Mouse (Mus musculus): ENCODE data around the gene Pdp2. TPM values are rescaled to one million over a fixed set of nuclear protein-coding genes. Genes with fewer than 3 reads are reported as not detected.
"Not testable (repeated sequence)": the region's sequence is repeated elsewhere in the genome, so short reads cannot be mapped to it uniquely, and the experiment has no call there.

The Pdp2 gene
- polyA plus RNA-seq, 1 experiment = 9.7 TPM

GRCm38 (mm10) chr8:104570436-104571343 is 20.6 kb upstream of the Pdp2 start:
- DNase-seq (ENCODE audit: low read depth) = peak; percentile 89
- TF ChIP-seq CTCF (IDR thresholded peaks at IDR 0.05; ENCODE audit: borderline replicate concordance, extremely low read depth, insufficient read depth, insufficient read length) (peak; percentile 82), POLR2A (IDR thresholded peaks at IDR 0.05; ENCODE audit: borderline replicate concordance, extremely low read depth, insufficient read depth, insufficient read length, poor library complexity, severe bottlenecking) (no peak)

DNA sequence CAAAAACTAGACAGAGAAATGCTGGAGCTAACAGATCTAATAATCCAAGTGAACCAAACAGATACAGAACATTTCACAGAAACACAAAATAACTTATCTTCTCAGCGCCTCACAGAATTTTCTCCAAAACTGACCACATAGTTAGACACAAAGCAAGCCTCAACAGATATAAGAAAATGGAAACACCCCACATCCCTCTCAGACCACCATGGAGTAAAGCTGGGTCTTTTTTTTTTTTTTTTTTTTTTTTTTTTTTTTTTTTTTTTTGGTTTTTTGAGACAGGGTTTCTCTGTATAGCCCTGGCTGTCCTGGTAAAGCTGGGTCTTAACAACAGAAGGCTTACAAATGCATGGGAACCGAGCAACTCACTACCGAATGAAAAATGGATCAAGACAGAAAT is 14.4 kb upstream of the Pdp2 start:
- DNase-seq (ENCODE audit: low read depth) = no peak
- TF ChIP-seq CTCF (IDR thresholded peaks at IDR 0.05; ENCODE audit: borderline replicate concordance, extremely low read depth, insufficient read depth, insufficient read length) (no peak), POLR2A (IDR thresholded peaks at IDR 0.05; ENCODE audit: borderline replicate concordance, extremely low read depth, insufficient read depth, insufficient read length, poor library complexity, severe bottlenecking) (no peak)

DNA sequence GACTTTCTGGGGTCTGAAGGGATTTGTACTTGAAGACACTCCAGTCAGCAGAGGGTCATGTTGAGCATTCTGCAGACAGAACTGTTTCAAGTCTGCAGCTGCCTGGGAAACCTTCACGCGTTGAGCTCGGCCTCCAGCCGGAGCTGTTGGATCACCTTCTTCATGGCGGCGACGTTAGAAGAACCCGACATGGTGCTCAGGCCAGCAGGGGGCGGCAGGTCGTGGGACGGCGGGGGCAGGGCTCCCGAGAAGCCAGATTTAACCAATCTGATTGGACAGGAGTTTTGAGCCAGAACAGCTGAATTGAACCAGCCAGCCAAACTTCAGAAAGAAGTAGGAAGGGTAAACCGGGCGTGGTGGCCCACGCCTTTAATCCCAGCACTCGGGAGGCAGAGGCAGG is 13.6 kb upstream of the Pdp2 start:
- DNase-seq (ENCODE audit: low read depth) = not testable (repeated sequence)

DNA sequence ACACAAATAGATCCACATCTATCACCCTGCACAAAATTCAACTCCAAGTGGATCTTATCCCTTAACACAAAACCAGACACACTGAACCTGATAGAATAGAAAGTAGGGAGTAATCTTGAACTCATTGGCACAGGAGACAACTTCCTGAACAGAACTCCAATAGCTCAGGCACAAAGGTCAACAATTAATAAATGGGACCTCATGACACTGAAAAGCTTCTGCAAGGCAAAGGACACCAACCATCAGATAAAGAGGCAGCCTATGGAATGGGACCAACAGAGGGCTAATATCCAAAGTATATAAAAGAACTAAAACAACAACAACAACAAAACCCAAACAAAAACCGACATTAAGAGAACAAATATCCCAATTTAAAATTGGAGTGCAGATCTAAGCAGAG is 6.7 kb upstream of the Pdp2 start:
- no peak for DNase-seq (ENCODE audit: low read depth)
- TF ChIP-seq POLR2A (IDR thresholded peaks at IDR 0.05; ENCODE audit: borderline replicate concordance, extremely low read depth, insufficient read depth, insufficient read length, poor library complexity, severe bottlenecking) = no peak
- no peak for TF ChIP-seq CTCF (IDR thresholded peaks at IDR 0.05; ENCODE audit: borderline replicate concordance, extremely low read depth, insufficient read depth, insufficient read length)

DNA sequence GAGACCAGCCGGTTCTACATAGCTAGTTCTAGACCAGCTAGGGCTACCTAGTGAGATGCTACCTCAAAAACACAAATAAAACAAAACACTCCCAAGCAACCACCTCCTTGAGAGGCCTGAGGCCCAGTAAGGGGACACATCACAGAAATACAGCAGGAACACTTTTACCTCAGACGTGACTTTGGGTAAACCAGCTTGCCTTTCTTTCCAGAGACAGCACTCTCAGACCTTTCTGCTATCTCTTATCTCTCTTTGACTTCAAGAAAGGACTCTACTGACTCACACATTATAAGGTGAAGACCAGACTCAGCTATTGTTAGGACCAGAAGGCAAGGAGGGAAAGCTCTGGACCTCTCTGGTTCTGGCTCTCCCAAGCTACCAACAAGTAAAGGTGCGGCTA is 967 bp upstream of the Pdp2 start:
- TF ChIP-seq CTCF (IDR thresholded peaks at IDR 0.05; ENCODE audit: borderline replicate concordance, extremely low read depth, insufficient read depth, insufficient read length) (no peak), POLR2A (IDR thresholded peaks at IDR 0.05; ENCODE audit: borderline replicate concordance, extremely low read depth, insufficient read depth, insufficient read length, poor library complexity, severe bottlenecking) (no peak)
- DNase-seq (ENCODE audit: low read depth) = no peak

DNA sequence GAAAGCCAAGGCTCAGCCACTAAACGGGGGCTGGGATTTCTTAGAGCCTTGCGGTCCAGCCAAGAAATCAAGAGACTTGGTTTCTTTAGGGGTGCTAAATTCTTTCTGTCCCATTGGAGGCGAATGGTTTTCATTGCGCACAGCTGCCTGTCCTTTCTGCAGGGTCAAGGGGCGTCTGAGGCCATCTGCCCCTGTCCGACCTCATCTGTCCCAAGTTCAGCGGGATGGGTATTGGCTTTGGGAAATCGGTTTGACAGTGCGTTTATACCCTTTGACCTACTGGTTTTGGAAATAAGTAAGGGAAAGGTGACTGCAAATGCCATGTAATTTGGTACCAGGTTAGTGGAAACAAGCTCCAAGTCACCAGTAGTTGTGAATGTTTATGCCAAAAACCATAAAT is 605 bp downstream of the Pdp2 start:
- no peak for DNase-seq (ENCODE audit: low read depth)
- TF ChIP-seq POLR2A (IDR thresholded peaks at IDR 0.05; ENCODE audit: borderline replicate concordance, extremely low read depth, insufficient read depth, insufficient read length, poor library complexity, severe bottlenecking) = no peak
- no peak for TF ChIP-seq CTCF (IDR thresholded peaks at IDR 0.05; ENCODE audit: borderline replicate concordance, extremely low read depth, insufficient read depth, insufficient read length)

- no peak for TF ChIP-seq POLR2A (IDR thresholded peaks at IDR 0.05; ENCODE audit: borderline replicate concordance, extremely low read depth, insufficient read depth, insufficient read length, poor library complexity, severe bottlenecking)
- TF ChIP-seq CTCF (IDR thresholded peaks at IDR 0.05; ENCODE audit: borderline replicate concordance, extremely low read depth, insufficient read depth, insufficient read length) = no peak
- DNase-seq (ENCODE audit: low read depth) = no peak
Measured at GRCm38 (mm10) chr8:104592566-104592965, 1.3 kb downstream of the Pdp2 start.

- no peak for DNase-seq (ENCODE audit: low read depth)
- TF ChIP-seq POLR2A (IDR thresholded peaks at IDR 0.05; ENCODE audit: borderline replicate concordance, extremely low read depth, insufficient read depth, insufficient read length, poor library complexity, severe bottlenecking) (no peak), CTCF (IDR thresholded peaks at IDR 0.05; ENCODE audit: borderline replicate concordance, extremely low read depth, insufficient read depth, insufficient read length) (no peak)
Measured at GRCm38 (mm10) chr8:104593536-104594325, 2.5 kb downstream of the Pdp2 start.

- DNase-seq (ENCODE audit: low read depth) = no peak
- TF ChIP-seq POLR2A (IDR thresholded peaks at IDR 0.05; ENCODE audit: borderline replicate concordance, extremely low read depth, insufficient read depth, insufficient read length, poor library complexity, severe bottlenecking) = no peak
- TF ChIP-seq CTCF (IDR thresholded peaks at IDR 0.05; ENCODE audit: borderline replicate concordance, extremely low read depth, insufficient read depth, insufficient read length) = no peak
Measured at GRCm38 (mm10) chr8:104594611-104595362, 3.5 kb downstream of the Pdp2 start.

DNA sequence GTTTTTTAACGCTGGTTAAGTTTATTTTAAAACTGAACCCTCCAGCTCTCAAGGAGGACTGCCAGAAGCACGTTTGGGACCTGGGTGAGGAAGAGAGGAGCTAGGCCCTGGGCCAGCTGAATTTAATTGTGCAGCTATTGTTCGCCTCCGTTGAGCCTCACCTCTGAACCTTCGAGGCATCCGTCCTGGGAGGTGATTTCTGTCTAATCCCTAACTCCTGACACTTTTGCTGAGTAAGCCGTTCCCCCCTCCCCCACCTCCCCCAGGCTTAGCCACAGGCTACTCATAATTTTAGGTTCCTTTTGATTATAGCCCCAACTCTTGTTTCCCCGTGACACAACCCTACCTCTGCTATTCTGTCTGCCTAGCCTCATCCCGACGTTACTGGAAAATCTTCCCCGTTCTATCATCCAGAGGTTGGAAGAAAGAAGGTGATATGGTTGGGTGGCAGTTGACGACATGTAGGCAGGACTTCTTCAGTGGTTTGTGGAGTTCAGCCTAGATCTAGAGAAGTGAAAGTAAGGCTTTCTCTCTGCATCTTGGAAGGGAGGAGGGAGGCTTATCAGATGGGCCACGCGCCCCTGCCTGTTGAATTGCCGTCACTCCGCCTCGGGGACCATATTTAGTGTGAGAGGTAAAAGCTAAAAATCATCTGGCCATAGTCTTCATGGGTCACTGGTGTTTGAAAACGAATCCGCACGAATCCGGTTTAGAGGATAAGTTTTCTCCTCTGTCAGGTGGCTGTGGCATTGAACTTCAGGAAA is 4.7 kb downstream of the Pdp2 start:
- no peak for TF ChIP-seq CTCF (IDR thresholded peaks at IDR 0.05; ENCODE audit: borderline replicate concordance, extremely low read depth, insufficient read depth, insufficient read length)
- no peak for DNase-seq (ENCODE audit: low read depth)

DNA sequence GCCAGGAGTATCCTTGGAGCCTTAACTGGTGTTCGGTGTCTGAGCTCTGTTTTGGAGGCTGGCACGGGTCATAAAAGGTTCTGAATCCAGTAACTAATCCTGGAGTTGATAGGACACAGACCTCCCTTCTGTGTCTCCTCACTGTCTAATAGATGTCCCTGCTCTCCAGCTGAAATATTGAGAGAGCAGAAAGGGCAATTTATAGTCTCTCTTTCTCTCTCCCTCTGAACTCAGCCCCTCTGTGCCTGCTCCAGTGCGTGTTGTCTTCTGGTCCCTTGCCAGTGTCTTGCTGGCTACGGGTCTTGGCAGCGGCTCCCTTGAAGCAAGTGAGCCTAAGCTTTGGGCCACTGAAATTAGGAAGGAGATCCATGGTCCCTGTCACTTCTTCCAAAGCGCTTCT is 6.4 kb downstream of the Pdp2 start:
- TF ChIP-seq POLR2A (IDR thresholded peaks at IDR 0.05; ENCODE audit: borderline replicate concordance, extremely low read depth, insufficient read depth, insufficient read length, poor library complexity, severe bottlenecking) (no peak), CTCF (IDR thresholded peaks at IDR 0.05; ENCODE audit: borderline replicate concordance, extremely low read depth, insufficient read depth, insufficient read length) (no peak)
- DNase-seq (ENCODE audit: low read depth) = peak; percentile 11

Data from brain, embryonic 14.5 days (tissue).